ENCODE assay signal across 15 mouse cellular contexts in the genomic region with DNA sequence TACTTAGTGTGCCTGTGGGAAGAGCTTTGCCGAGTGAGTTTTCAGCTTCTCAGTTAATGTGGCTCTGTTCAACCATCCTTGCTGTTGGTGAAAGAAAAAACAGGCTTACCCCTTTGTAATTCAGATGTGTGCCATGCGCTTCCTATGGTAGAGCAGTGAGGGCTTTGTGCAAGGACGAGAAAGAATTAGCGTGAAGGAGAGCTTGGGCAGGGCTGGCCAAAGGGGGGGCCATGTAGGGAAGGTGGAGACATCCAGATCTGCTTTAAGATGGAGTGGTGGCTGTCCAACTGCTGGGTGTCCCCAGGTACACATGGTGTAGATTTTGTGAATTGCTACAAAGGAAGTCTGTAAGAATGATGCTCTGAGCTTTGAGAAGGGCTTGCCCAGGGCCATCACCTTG. TPM values are rescaled to one million over a fixed set of nuclear protein-coding genes. Genes with fewer than 3 reads are reported as not detected.
DNase-seq lines count a peak whose midpoint lies in the region; ATAC-seq and TF ChIP-seq lines count a peak whose summit lies in the region.
"Had no signal": no experiment of that assay in that cellular context is flagged by ENCODE, and none has a peak within 500 bp of the region (broad histone marks: within the 10 kb centered on the region; RNA-seq: fewer than 3 reads in every experiment).

No protein-coding gene starts in this region.

- TF ChIP-seq POLR2A in brain, embryonic 14.5 days (IDR thresholded peaks at IDR 0.05; ENCODE audit: borderline replicate concordance, extremely low read depth, insufficient read depth, insufficient read length, poor library complexity, severe bottlenecking): no peak

- TF ChIP-seq CTCF in brain, embryonic 14.5 days (IDR thresholded peaks at IDR 0.05; ENCODE audit: borderline replicate concordance, extremely low read depth, insufficient read depth, insufficient read length): no peak

- H3K9me3 ChIP-seq in heart, embryonic 11.5 days (replicated peaks; ENCODE audit: control insufficient read depth, low read length): no peaks in the 10 kb centered on the region
- H3K9me3 ChIP-seq in hindbrain, embryonic 11.5 days (ENCODE audit: control insufficient read depth, low read length): no peaks in the 10 kb centered on the region
- H3K9me3 ChIP-seq in hindbrain, embryonic 14.5 days (ENCODE audit: control insufficient read depth, low read length): no peaks in the 10 kb centered on the region
- no peaks in the 10 kb centered on the region for H3K9me3 ChIP-seq in forebrain, embryonic 15.5 days
- H3K9me3 ChIP-seq: limb, embryonic 15.5 days had no signal

- H3K4me1 ChIP-seq in heart, embryonic 11.5 days (ENCODE audit: control insufficient read depth, insufficient read depth, low read length): peaks cover 71% of the 10 kb centered on the region
- 0 out of 2 replicates have a peak, but pooled peaks cover 3% of the 10 kb centered on the region for H3K4me1 ChIP-seq in hindbrain, embryonic 11.5 days (replicated peaks; ENCODE audit: control insufficient read depth, insufficient read depth, low read length)
- H3K4me1 ChIP-seq in hindbrain, embryonic 14.5 days (replicated peaks; ENCODE audit: control insufficient read depth, insufficient read depth, low read length): peaks cover 7% of the 10 kb centered on the region; the same call in 1 of the 2 replicates
- peaks cover 10% of the 10 kb centered on the region for H3K4me1 ChIP-seq in forebrain, embryonic 15.5 days

- 79% methylated on average over 4 of the region's 4 CpGs for WGBS in heart, embryonic 11.5 days (ENCODE audit: insufficient replicate concordance)
- WGBS in hindbrain, embryonic 11.5 days: 66% methylated on average over 4 of the region's 4 CpGs
- 40% methylated on average over 4 of the region's 4 CpGs for WGBS in hindbrain, embryonic 14.5 days
- WGBS in forebrain, embryonic 15.5 days: 35% methylated on average over 4 of the region's 4 CpGs

- no peak for ATAC-seq in heart, embryonic 11.5 days (replicated peaks; ENCODE audit: insufficient number of reproducible peaks, low FRiP score, low TSS enrichment)
- 0 out of 2 replicates have a peak, but pooled peaks have one; percentile 40 for ATAC-seq in hindbrain, embryonic 11.5 days (ENCODE audit: low FRiP score)
- no peak for ATAC-seq in hindbrain, embryonic 14.5 days (ENCODE audit: low FRiP score)
- 0 out of 2 replicates have a peak, but pooled peaks have one; percentile 53 for ATAC-seq in forebrain, embryonic 15.5 days (replicated peaks)

- H3K4me2 ChIP-seq in heart, embryonic 11.5 days: no peak overlapping the region
- no peak overlapping the region for H3K4me2 ChIP-seq in hindbrain, embryonic 11.5 days (replicated peaks; ENCODE audit: low read depth, low read length)
- H3K4me2 ChIP-seq in hindbrain, embryonic 14.5 days (replicated peaks): no peak overlapping the region
- no peak overlapping the region for H3K4me2 ChIP-seq in forebrain, embryonic 15.5 days (replicated peaks)
- H3K4me2 ChIP-seq: limb, embryonic 15.5 days had no signal

- H3K9ac ChIP-seq in heart, embryonic 11.5 days (ENCODE audit: low read depth, low read length): no peak overlapping the region
- no peak overlapping the region for H3K9ac ChIP-seq in hindbrain, embryonic 11.5 days (ENCODE audit: low read depth, low read length)
- no peak overlapping the region for H3K9ac ChIP-seq in hindbrain, embryonic 14.5 days
- H3K9ac ChIP-seq in forebrain, embryonic 15.5 days (replicated peaks): no peak overlapping the region
- H3K9ac ChIP-seq: limb, embryonic 15.5 days had no signal

- intact Hi-C loops in heart, postnatal 10 days (cut with DNase I): no loop called here

- no peak for DNase-seq in heart, postnatal 10 days
- DNase-seq in hindbrain, embryonic 11.5 days (ENCODE audit: low spot score): no peak
- no peak for DNase-seq in hindbrain, embryonic 14.5 days (ENCODE audit: low spot score)
- peak; percentile 40 for DNase-seq in brain, embryonic 14.5 days (ENCODE audit: low read depth)
- no peak for DNase-seq in adrenal gland, postnatal 14 days
- DNase-seq: B cell, adult 2 months; cerebellum, adult 18-20 months; cerebellum, postnatal 36 days; layer of hippocampus, postnatal 36 days; lung, postnatal 10 days; thymus, adult 2 months had no signal

- H3K36me3 ChIP-seq in heart, embryonic 11.5 days (ENCODE audit: control insufficient read depth, insufficient read depth, low read length): no peaks in the 10 kb centered on the region
- no peaks in the 10 kb centered on the region for H3K36me3 ChIP-seq in hindbrain, embryonic 11.5 days (ENCODE audit: control insufficient read depth, insufficient read depth, low read length)
- H3K36me3 ChIP-seq in hindbrain, embryonic 14.5 days (replicated peaks; ENCODE audit: control insufficient read depth, insufficient read depth): no peaks in the 10 kb centered on the region
- no peaks in the 10 kb centered on the region for H3K36me3 ChIP-seq in forebrain, embryonic 15.5 days
- H3K36me3 ChIP-seq: limb, embryonic 15.5 days had no signal

- peak overlapping the region; percentile 92; the same call in 1 of the 2 replicates for H3K27ac ChIP-seq in heart, embryonic 11.5 days (ENCODE audit: low read depth, low read length)
- H3K27ac ChIP-seq in hindbrain, embryonic 11.5 days (ENCODE audit: low read depth, low read length): no peak overlapping the region
- H3K27ac ChIP-seq in hindbrain, embryonic 14.5 days: no peak overlapping the region
- no peak overlapping the region for H3K27ac ChIP-seq in forebrain, embryonic 15.5 days (replicated peaks)
- H3K27ac ChIP-seq: limb, embryonic 15.5 days had no signal

- H3K4me3 ChIP-seq in heart, embryonic 11.5 days (ENCODE audit: low read depth, low read length): no peak overlapping the region
- H3K4me3 ChIP-seq in hindbrain, embryonic 11.5 days (ENCODE audit: low read depth, low read length): no peak overlapping the region
- H3K4me3 ChIP-seq in hindbrain, embryonic 14.5 days (replicated peaks; ENCODE audit: low read length): no peak overlapping the region
- H3K4me3 ChIP-seq in forebrain, embryonic 15.5 days: no peak overlapping the region
- H3K4me3 ChIP-seq: erythroblast, embryonic 14.5 days; limb, embryonic 15.5 days had no signal

- H3K27me3 ChIP-seq in heart, embryonic 11.5 days (ENCODE audit: control insufficient read depth, insufficient read depth, low read length): no peaks in the 10 kb centered on the region
- H3K27me3 ChIP-seq in hindbrain, embryonic 11.5 days (ENCODE audit: control insufficient read depth, insufficient read depth, low read length): no peaks in the 10 kb centered on the region
- H3K27me3 ChIP-seq in hindbrain, embryonic 14.5 days (ENCODE audit: control insufficient read depth, insufficient read depth, low read length): no peaks in the 10 kb centered on the region
- no peaks in the 10 kb centered on the region for H3K27me3 ChIP-seq in forebrain, embryonic 15.5 days
- H3K27me3 ChIP-seq: limb, embryonic 15.5 days had no signal

RNA-seq across cellular contexts. Expression of gene Lpp, which starts 29.9 kb away (rescaled TPM):
- 52.5 and 59.2 TPM in 2 replicates for polyA plus RNA-seq in heart, embryonic 11.5 days (2014; fragmentation: Nextera tagmentation; extraction: Ambion mirVana)
- total RNA-seq in heart, postnatal 10 days (2021): 10 to 100 TPM; 58.8 TPM
- polyA plus RNA-seq in hindbrain, embryonic 11.5 days (2014; fragmentation: Nextera tagmentation; extraction: Ambion mirVana): 19.6 and 25.1 TPM in 2 replicates
- 11.0 and 13.0 TPM in 2 replicates for polyA plus RNA-seq in hindbrain, embryonic 14.5 days (2014; fragmentation: Nextera tagmentation; extraction: Ambion mirVana)
- 3.6 and 5.4 TPM in 2 replicates for polyA plus RNA-seq in brain, embryonic 14.5 days (2012; rRNA removed)
- polyA plus RNA-seq in forebrain, embryonic 15.5 days (2015; fragmentation: Nextera tagmentation; extraction: Ambion mirVana): 10.7 and 11.2 TPM in 2 replicates
- 56.7 and 61.6 TPM in 2 replicates for total RNA-seq in adrenal gland, postnatal 14 days (2021)
- polyA plus RNA-seq: erythroblast, embryonic 14.5 days had no signal

Comparison
In these comparisons a context has a peak if more than half of its experiments do, and no peak if none do; other contexts are left out.
1. ATAC-seq: peak in hindbrain, embryonic 11.5 days (single experiment) and forebrain, embryonic 15.5 days (single experiment); none in heart, embryonic 11.5 days (single experiment) and hindbrain, embryonic 14.5 days (single experiment).